10 mouse cellular contexts compared by ENCODE assay signal in the genomic region with DNA sequence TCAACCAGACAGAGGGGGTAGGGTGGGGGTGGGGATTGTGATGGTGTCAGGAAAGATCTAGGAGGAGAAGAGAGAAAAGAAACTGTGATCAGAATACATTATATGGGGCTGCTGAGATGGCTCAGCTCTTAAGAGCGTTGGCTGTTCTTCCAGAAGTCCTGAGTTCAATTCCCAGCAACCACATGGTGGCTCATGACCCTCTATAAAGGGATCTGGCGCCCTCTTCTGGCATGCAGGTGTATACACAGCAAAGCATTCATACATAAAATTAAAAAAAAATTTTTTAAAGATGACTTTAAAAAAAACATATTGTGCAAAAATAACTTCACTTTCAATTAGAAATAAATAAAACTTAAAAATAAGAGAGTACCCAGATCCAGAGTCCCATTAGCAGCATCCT.
DNase-seq lines count a peak whose midpoint lies in the region; ATAC-seq and TF ChIP-seq lines count a peak whose summit lies in the region.
"Had no signal": no experiment of that assay in that cellular context is flagged by ENCODE, and none has a peak within 500 bp of the region (broad histone marks: within the 10 kb centered on the region; RNA-seq: fewer than 3 reads in every experiment).

No protein-coding gene starts in this region.

- peak; percentile 38 to 49 for DNase-seq in adrenal gland, adult 18-20 months (ENCODE audit: low spot score in 2 of 2)
- DNase-seq in adrenal gland, postnatal 4 days (ENCODE audit: low spot score in 2 of 2) = no peak
- DNase-seq in kidney, postnatal 0 days (ENCODE audit: low spot score) = no peak
- DNase-seq in 416B (ENCODE audit: low read depth) = peak; percentile 51
- peak; percentile 26 to 37 for DNase-seq in cerebellum, postnatal 36 days
- DNase-seq in gastrocnemius, postnatal 25 days = no peak
- DNase-seq: right cerebral cortex, adult 18-20 months; thymus, postnatal 36 days had no signal

- H3K27me3 ChIP-seq in kidney, postnatal 0 days (ENCODE audit: insufficient read depth, low read length) = no peaks in the 10 kb centered on the region
- H3K27me3 ChIP-seq in kidney, embryonic 15.5 days = no peaks in the 10 kb centered on the region

- no peak for ATAC-seq in kidney, postnatal 0 days (replicated peaks; ENCODE audit: low FRiP score, low read depth)
- no peak for ATAC-seq in kidney, embryonic 15.5 days (replicated peaks; ENCODE audit: low FRiP score)
- no peak for ATAC-seq in frontal cortex, adult (ENCODE audit: low TSS enrichment)

- no peaks in the 10 kb centered on the region for H3K4me1 ChIP-seq in kidney, postnatal 0 days (replicated peaks; ENCODE audit: insufficient read depth, low read length)
- H3K4me1 ChIP-seq in kidney, embryonic 15.5 days = no peaks in the 10 kb centered on the region

- 28% methylated on average over 2 of the region's 2 CpGs for WGBS in kidney, postnatal 0 days
- WGBS in kidney, embryonic 15.5 days = 42% methylated on average over 2 of the region's 2 CpGs

- H3K9me3 ChIP-seq in kidney, postnatal 0 days (replicated peaks; ENCODE audit: low read length) = no peaks in the 10 kb centered on the region
- no peaks in the 10 kb centered on the region for H3K9me3 ChIP-seq in kidney, embryonic 15.5 days (replicated peaks)

- no peak overlapping the region for H3K4me3 ChIP-seq in kidney, postnatal 0 days (replicated peaks; ENCODE audit: low read depth, low read length)
- H3K4me3 ChIP-seq in kidney, embryonic 15.5 days (replicated peaks) = no peak overlapping the region

- no peak overlapping the region for H3K4me2 ChIP-seq in kidney, postnatal 0 days (ENCODE audit: low read length)
- no peak overlapping the region for H3K4me2 ChIP-seq in kidney, embryonic 15.5 days

- H3K27ac ChIP-seq in kidney, postnatal 0 days = no peak overlapping the region
- no peak overlapping the region for H3K27ac ChIP-seq in kidney, embryonic 15.5 days

- H3K9ac ChIP-seq in kidney, postnatal 0 days (ENCODE audit: low read depth, low read length) = no peak overlapping the region
- H3K9ac ChIP-seq in kidney, embryonic 15.5 days = no peak overlapping the region

- peak; percentile 66 for TF ChIP-seq CTCF in kidney, postnatal 0 days (IDR thresholded peaks at IDR 0.05; ENCODE audit: low read depth)

- H3K36me3 ChIP-seq in kidney, postnatal 0 days (ENCODE audit: insufficient read depth, low read length) = no peaks in the 10 kb centered on the region
- H3K36me3 ChIP-seq in kidney, embryonic 15.5 days = no peaks in the 10 kb centered on the region

Comparison
In these comparisons a context has a peak if more than half of its experiments do, and no peak if none do; other contexts are left out.
1. DNase-seq: peak in adrenal gland, adult 18-20 months (2 of 2), 416B (single experiment) and cerebellum, postnatal 36 days (2 of 2); none in adrenal gland, postnatal 4 days (0 of 2), kidney, postnatal 0 days (single experiment) and gastrocnemius, postnatal 25 days (single experiment).